Mouse (Mus musculus) neural tube, embryonic 12.5 days (tissue): Measurements from ENCODE around the gene Fam189a2. TPM values are rescaled to one million over a fixed set of nuclear protein-coding genes. Genes with fewer than 3 reads are reported as not detected.

Experiments used
- polyA plus RNA-seq: library from polyadenylated mRNA; unstranded; fragments of >200 nt; fragmentation: Nextera tagmentation; extraction: Ambion mirVana; gene quantifications from 2 replicates; pipeline ENCODE4 v1.2.1, GENCODE M21; 2016

The Fam189a2 gene
- polyA plus RNA-seq, 1 experiment from 2014 or later: 0.93 TPM

Other genes with a start within 250 kb of the Fam189a2 start
- 25.5 and 28.4 TPM in 2 replicates for gene Tjp2, start 194.0 kb upstream of the Fam189a2 start, polyA plus RNA-seq
- gene Fxn, start 249.6 kb upstream of the Fam189a2 start, polyA plus RNA-seq: 39.4 and 41.4 TPM in 2 replicates